Mouse (Mus musculus) CH12.LX (cell line): Measurements from ENCODE around the gene Dscam.

Source experiments
- CHD2 ChIP-seq: IDR thresholded peaks from 2 replicates; pipeline ENCODE4 v1.6.1; 2011; ENCODE audit warnings: low read length, improper control_type of control experiment
- CTCF ChIP-seq, 2 experiments: IDR thresholded peaks in 1 of 2; conservative IDR thresholded peaks in 1 of 2; 2 replicates each; pipeline ENCODE4 v1.5.1; 2011 to 2012; ENCODE audit warnings: low read depth in 2 of 2, low read length in 2 of 2, improper control_type of control experiment in 1 of 2, inconsistent platforms in 1 of 2, mild to moderate bottlenecking in 1 of 2, moderate library complexity in 1 of 2
- E2F4 ChIP-seq: IDR thresholded peaks from 2 replicates; pipeline ENCODE4 v1.6.1; 2011; ENCODE audit warnings: low read depth, low read length, improper control_type of control experiment; ENCODE audit not compliant: insufficient replicate concordance
- ELF1 ChIP-seq: IDR thresholded peaks from 2 replicates; pipeline ENCODE4 v1.6.1; 2014; ENCODE audit warnings: low read depth, mild to moderate bottlenecking, inconsistent platforms, low read length, improper control_type of control experiment
- EP300 ChIP-seq: IDR thresholded peaks from 2 replicates; pipeline ENCODE4 v1.6.1; 2011; ENCODE audit warnings: low read length, improper control_type of control experiment
- HCFC1 ChIP-seq: IDR thresholded peaks from 2 replicates; pipeline ENCODE4 v1.6.1; 2012; ENCODE audit warnings: low read depth, mild to moderate bottlenecking, inconsistent platforms, low read length, improper control_type of control experiment
- MAFK ChIP-seq: IDR thresholded peaks from 2 replicates; pipeline ENCODE4 v1.6.1; 2011; ENCODE audit warnings: low read length, improper control_type of control experiment; ENCODE audit not compliant: insufficient replicate concordance
- MAX ChIP-seq: IDR thresholded peaks from 2 replicates; pipeline ENCODE4 v1.6.1; 2011; ENCODE audit warnings: low read length, improper control_type of control experiment
- MAZ ChIP-seq: IDR thresholded peaks from 2 replicates; pipeline ENCODE4 v1.6.1; 2012; ENCODE audit warnings: low read depth, mild to moderate bottlenecking, inconsistent platforms, low read length, improper control_type of control experiment, moderate library complexity
- POLR2A ChIP-seq: IDR thresholded peaks from 2 replicates; pipeline ENCODE4 v1.6.1; 2011; ENCODE audit warnings: low read depth, mild to moderate bottlenecking, improper control_type of control experiment, low read length
- TBP ChIP-seq: conservative IDR thresholded peaks from 2 replicates; pipeline ENCODE4 v1.6.1; 2011; ENCODE audit warnings: low read depth, low read length, improper control_type of control experiment
- UBTF ChIP-seq: IDR thresholded peaks from 2 replicates; pipeline ENCODE4 v1.6.1; 2012; ENCODE audit warnings: low read depth, mild to moderate bottlenecking, inconsistent platforms, low read length, improper control_type of control experiment, moderate library complexity
- USF2 ChIP-seq: conservative IDR thresholded peaks from 2 replicates; pipeline ENCODE4 v1.6.1; 2011; ENCODE audit warnings: low read depth, low read length, improper control_type of control experiment

DNA sequence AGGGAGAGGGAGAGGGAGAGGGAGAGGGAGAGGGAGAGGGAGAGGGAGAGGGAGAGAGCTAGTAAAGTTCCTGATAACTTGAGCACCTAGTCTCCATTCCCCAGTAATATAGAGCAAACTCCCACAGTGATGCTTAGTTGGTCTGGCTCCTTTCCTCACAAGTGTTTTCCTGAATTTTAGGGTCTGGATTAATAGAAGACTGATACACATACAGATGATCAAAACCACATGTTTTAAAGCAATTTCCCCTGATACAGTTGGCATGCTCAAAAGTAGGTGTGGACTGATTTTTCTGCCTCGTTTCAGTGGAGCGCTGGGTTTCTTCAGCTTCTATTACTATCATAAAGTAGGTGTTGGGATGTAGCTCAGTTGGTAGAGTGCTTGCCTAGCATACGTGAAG is 519.1 kb downstream of the Dscam start:
- TF ChIP-seq CHD2, result no peak
- TF ChIP-seq UBTF, result no peak
- TF ChIP-seq HCFC1, result no peak
- TF ChIP-seq EP300, result no peak
- no peak for TF ChIP-seq CTCF (conservative IDR thresholded peaks at IDR 0.05 in 1 of 2, IDR thresholded peaks at IDR 0.05 in 1 of 2; ENCODE audit: low read depth in 2 of 2, low read length in 2 of 2)
- TF ChIP-seq E2F4, result no peak
- no peak for TF ChIP-seq POLR2A
- TF ChIP-seq USF2, result no peak
- no peak for TF ChIP-seq MAX
- no peak for TF ChIP-seq MAFK
- no peak for TF ChIP-seq ELF1
- TF ChIP-seq MAZ, result no peak
- no peak for TF ChIP-seq TBP
